Mouse (Mus musculus) CH12.LX (cell line): ENCODE measurements around the gene Glyatl3.

Source experiments
- BHLHE40 ChIP-seq: IDR thresholded peaks from 2 replicates; pipeline ENCODE4 v1.6.1; 2011; ENCODE audit warnings: mild to moderate bottlenecking, low read depth, low read length, improper control_type of control experiment
- CTCF ChIP-seq, 2 experiments: IDR thresholded peaks in 1 of 2; conservative IDR thresholded peaks in 1 of 2; 2 replicates each; pipeline ENCODE4 v1.5.1; 2011 to 2012; ENCODE audit warnings: low read depth in 2 of 2, low read length in 2 of 2, improper control_type of control experiment in 1 of 2, inconsistent platforms in 1 of 2, mild to moderate bottlenecking in 1 of 2, moderate library complexity in 1 of 2
- E2F4 ChIP-seq: IDR thresholded peaks from 2 replicates; pipeline ENCODE4 v1.6.1; 2011; ENCODE audit warnings: low read depth, low read length, improper control_type of control experiment; ENCODE audit not compliant: insufficient replicate concordance
- EP300 ChIP-seq: IDR thresholded peaks from 2 replicates; pipeline ENCODE4 v1.6.1; 2011; ENCODE audit warnings: low read length, improper control_type of control experiment
- KAT2A ChIP-seq: IDR thresholded peaks from 2 replicates; pipeline ENCODE4 v1.6.1; 2012; ENCODE audit warnings: low read length, improper control_type of control experiment, inconsistent platforms; ENCODE audit not compliant: insufficient replicate concordance
- MEF2A ChIP-seq: IDR thresholded peaks from 2 replicates; pipeline ENCODE4 v1.6.1; 2014; ENCODE audit warnings: low read depth, mild to moderate bottlenecking, inconsistent platforms, low read length, improper control_type of control experiment, borderline replicate concordance
- POLR2A ChIP-seq: IDR thresholded peaks from 2 replicates; pipeline ENCODE4 v1.6.1; 2011; ENCODE audit warnings: low read depth, mild to moderate bottlenecking, improper control_type of control experiment, low read length
- POLR2AphosphoS2 ChIP-seq: IDR thresholded peaks from 2 replicates; pipeline ENCODE4 v1.6.1; 2011; ENCODE audit warnings: low read depth, low read length, improper control_type of control experiment
- SMC3 ChIP-seq: IDR thresholded peaks from 2 replicates; pipeline ENCODE4 v1.6.1; 2011; ENCODE audit warnings: low read depth, low read length, improper control_type of control experiment
- TCF12 ChIP-seq: IDR thresholded peaks from 2 replicates; pipeline ENCODE4 v1.6.1; 2014; ENCODE audit warnings: low read depth, mild to moderate bottlenecking, inconsistent platforms, low read length, improper control_type of control experiment
- UBTF ChIP-seq: IDR thresholded peaks from 2 replicates; pipeline ENCODE4 v1.6.1; 2012; ENCODE audit warnings: low read depth, mild to moderate bottlenecking, inconsistent platforms, low read length, improper control_type of control experiment, moderate library complexity
- ZMIZ1 ChIP-seq: IDR thresholded peaks from 2 replicates; pipeline ENCODE4 v1.6.1; 2012; ENCODE audit warnings: low read depth, mild to moderate bottlenecking, inconsistent platforms, low read length, improper control_type of control experiment
- ZNF384 ChIP-seq: IDR thresholded peaks from 2 replicates; pipeline ENCODE4 v1.6.1; 2012; ENCODE audit warnings: low read depth, low read length, improper control_type of control experiment, inconsistent platforms

GRCm38 (mm10) chr17:40882172-40882571 lies 32.0 kb downstream of the Glyatl3 start:
- TF ChIP-seq ZMIZ1, result no peak
- TF ChIP-seq POLR2AphosphoS2, result no peak
- no peak for TF ChIP-seq UBTF
- no peak for TF ChIP-seq E2F4
- TF ChIP-seq KAT2A, result no peak
- TF ChIP-seq EP300, result no peak
- TF ChIP-seq POLR2A, result no peak
- no peak for TF ChIP-seq MEF2A
- no peak for TF ChIP-seq ZNF384
- TF ChIP-seq BHLHE40, result no peak
- no peak for TF ChIP-seq SMC3
- no peak for TF ChIP-seq CTCF (conservative IDR thresholded peaks at IDR 0.05 in 1 of 2, IDR thresholded peaks at IDR 0.05 in 1 of 2; ENCODE audit: low read depth in 2 of 2, low read length in 2 of 2)
- no peak for TF ChIP-seq TCF12
